Mouse (Mus musculus): ENCODE measurements around the gene Cox7a1.

DNA sequence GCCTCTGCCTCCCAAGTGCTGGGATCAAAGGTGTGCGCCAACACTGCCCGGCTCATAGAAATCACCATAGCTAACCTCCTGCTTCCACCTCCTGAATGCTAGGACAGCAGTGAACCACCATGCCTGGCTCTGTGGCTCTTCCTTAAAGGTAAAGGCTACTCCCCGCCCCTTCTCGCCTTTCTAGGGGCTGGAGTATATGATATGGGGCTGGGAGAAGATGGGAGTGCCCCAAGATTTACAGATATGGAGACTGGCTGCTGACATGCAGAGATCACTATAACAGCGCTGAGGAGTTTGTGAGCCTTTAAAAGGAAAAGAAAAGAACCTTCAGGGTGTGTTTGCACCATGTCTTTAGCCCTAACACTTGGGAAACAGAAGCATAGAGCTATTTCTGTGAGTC, 38.3 kb downstream of the Cox7a1 start:
- no peak for TF ChIP-seq CTCF (IDR thresholded peaks at IDR 0.05; ENCODE audit: low read depth)
- TF ChIP-seq EP300 (IDR thresholded peaks at IDR 0.05; ENCODE audit: low read depth): no peak
